Mouse (Mus musculus) stomach, postnatal 0 days (tissue): Measurements from ENCODE around the gene Lyrm4. TPM values are rescaled to one million over a fixed set of nuclear protein-coding genes. Genes with fewer than 3 reads are reported as not detected.

Experiments
- ATAC-seq: fragments of 200-750 bp; cut with Nextera tagmentation; 2 replicates; pipeline ENCODE4 v1.8.0; 2017; ENCODE audit not compliant: low FRiP score, low TSS enrichment
- DNase-seq: peaks from one replicate; pipeline ENCODE4 v3.0.0-alpha.2; 2016; ENCODE audit warnings: low spot score
- H3K27ac ChIP-seq: fragments of 300-500 bp; sonication (generic); replicated peaks from 2 replicates; pipeline ENCODE4 v1.5.1; 2014; ENCODE audit warnings: mild to moderate bottlenecking, control low read depth
- H3K27me3 ChIP-seq: fragments of 300-500 bp; sonication (generic); 2 replicates; pipeline ENCODE4 v1.6.1; 2014; ENCODE audit warnings: low read length; ENCODE audit not compliant: control insufficient read depth, insufficient read depth
- H3K36me3 ChIP-seq: fragments of 300-500 bp; sonication (generic); 2 replicates; pipeline ENCODE4 v1.6.1; 2014; ENCODE audit warnings: low read length, mixed read lengths; ENCODE audit not compliant: control insufficient read depth, insufficient read depth
- H3K4me1 ChIP-seq: fragments of 300-500 bp; sonication (generic); replicated peaks from 2 replicates; pipeline ENCODE4 v1.6.1; 2014; ENCODE audit warnings: antibody characterized with exemption; ENCODE audit not compliant: control insufficient read depth, insufficient read depth
- H3K4me2 ChIP-seq: fragments of 300-500 bp; sonication (generic); replicated peaks from 2 replicates; pipeline ENCODE4 v1.6.1; 2014; ENCODE audit warnings: low read depth, mild to moderate bottlenecking, control low read depth, moderate library complexity
- H3K4me3 ChIP-seq: fragments of 300-500 bp; sonication (generic); 2 replicates; pipeline ENCODE4 v1.5.1; 2014; ENCODE audit warnings: low read depth, low read length, control low read depth
- H3K9ac ChIP-seq: fragments of 300-500 bp; sonication (generic); 2 replicates; pipeline ENCODE4 v1.6.1; 2014; ENCODE audit warnings: mild to moderate bottlenecking, low read length, control low read depth, mixed read lengths
- H3K9me3 ChIP-seq: fragments of 300-500 bp; sonication (generic); 2 replicates; pipeline ENCODE4 v1.6.1; 2016; ENCODE audit warnings: low read length; ENCODE audit not compliant: control insufficient read depth
- CTCF ChIP-seq: IDR thresholded peaks from 2 replicates; pipeline ENCODE4 v1.5.1; 2016; ENCODE audit warnings: antibody characterized with exemption, low read depth, mild to moderate bottlenecking, moderate library complexity
- EP300 ChIP-seq: optimal IDR thresholded peaks from 2 replicates; pipeline ENCODE3; 2016; ENCODE audit warnings: antibody characterized with exemption
- WGBS: fragments of 180-500 bp; shearing (Covaris S2); extraction: QIAGEN DNeasy Blood & Tissue Kit; methylation state at CpG from one replicate; pipeline ENCODE4 v1.1.7; 2014; 5-methylcytosine and 5-hydroxymethylcytosine counted together
- polyA plus RNA-seq: library from polyadenylated mRNA; unstranded; fragments of >200 nt; fragmentation: Nextera tagmentation; extraction: Ambion mirVana; gene quantifications from 2 replicates; pipeline ENCODE4 v1.2.1, GENCODE M21; 2015

The Lyrm4 gene
- polyA plus RNA-seq, 1 experiment from 2014 or later, result 20.7 TPM

DNA sequence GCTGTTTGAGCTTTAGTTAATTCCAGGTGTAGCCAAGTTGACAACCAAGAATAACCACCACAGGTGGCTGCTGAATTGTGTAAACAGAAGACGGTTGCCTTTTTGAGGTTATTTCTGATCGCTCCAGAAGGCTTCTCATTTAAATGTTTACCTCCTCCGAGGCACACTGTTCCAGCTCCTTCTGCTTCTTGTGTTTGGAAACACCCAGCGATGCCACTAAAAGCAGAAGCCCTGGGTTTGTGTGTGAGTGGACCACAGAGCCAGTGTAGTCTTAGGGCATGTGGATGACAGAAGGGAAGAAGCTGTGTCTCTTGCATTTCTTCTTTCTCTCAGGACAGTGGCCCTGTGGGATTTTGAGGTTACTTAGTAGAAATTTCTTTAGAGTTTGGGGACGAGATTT is 32.9 kb upstream of the Lyrm4 start:
- Histone ChIP-seq H3K4me2 (no peak overlapping the region), H3K36me3 (no peaks in the 10 kb centered on the region), H3K9ac (no peak overlapping the region), H3K27me3 (no peaks in the 10 kb centered on the region), H3K9me3 (no peaks in the 10 kb centered on the region), H3K4me1 (no peaks in the 10 kb centered on the region; the same call in 1 of the 2 replicates), H3K27ac (no peak overlapping the region), H3K4me3 (no peak overlapping the region)
- WGBS, result 36% methylated on average over 5 of the region's 5 CpGs
- TF ChIP-seq CTCF (no peak), EP300 (no peak)
- DNase-seq (no peak), ATAC-seq (no peak)

GRCm38 (mm10) chr13:36149175-36149939 is 32.0 kb upstream of the Lyrm4 start:
- Histone ChIP-seq H3K27me3 (no peaks in the 10 kb centered on the region), H3K36me3 (no peaks in the 10 kb centered on the region), H3K9ac (no peak overlapping the region), H3K4me1 (no peaks in the 10 kb centered on the region; the same call in 1 of the 2 replicates), H3K9me3 (no peaks in the 10 kb centered on the region), H3K4me2 (no peak overlapping the region), H3K4me3 (no peak overlapping the region), H3K27ac (0 out of 2 replicates have a peak overlapping the region, but pooled peaks have one; percentile 30)
- DNase-seq (peak; percentile 31), ATAC-seq (peak; percentile 80; the same call in 1 of the 2 replicates)
- TF ChIP-seq EP300 (no peak), CTCF (no peak)
- WGBS, result 34% methylated on average over 6 of the region's 6 CpGs

- Histone ChIP-seq H3K4me1 (no peaks in the 10 kb centered on the region; the same call in 1 of the 2 replicates), H3K9ac (no peak overlapping the region), H3K4me3 (no peak overlapping the region), H3K4me2 (no peak overlapping the region), H3K36me3 (no peaks in the 10 kb centered on the region), H3K27me3 (no peaks in the 10 kb centered on the region), H3K27ac (no peak overlapping the region), H3K9me3 (no peaks in the 10 kb centered on the region)
- no peak for ATAC-seq
- DNase-seq, result no peak
- 69% methylated on average over 1 of the region's 1 CpGs for WGBS
- no peak for TF ChIP-seq CTCF
These were observed 28.3 kb upstream of the Lyrm4 start for GRCm38 (mm10) chr13:36145601-36146000.

DNA sequence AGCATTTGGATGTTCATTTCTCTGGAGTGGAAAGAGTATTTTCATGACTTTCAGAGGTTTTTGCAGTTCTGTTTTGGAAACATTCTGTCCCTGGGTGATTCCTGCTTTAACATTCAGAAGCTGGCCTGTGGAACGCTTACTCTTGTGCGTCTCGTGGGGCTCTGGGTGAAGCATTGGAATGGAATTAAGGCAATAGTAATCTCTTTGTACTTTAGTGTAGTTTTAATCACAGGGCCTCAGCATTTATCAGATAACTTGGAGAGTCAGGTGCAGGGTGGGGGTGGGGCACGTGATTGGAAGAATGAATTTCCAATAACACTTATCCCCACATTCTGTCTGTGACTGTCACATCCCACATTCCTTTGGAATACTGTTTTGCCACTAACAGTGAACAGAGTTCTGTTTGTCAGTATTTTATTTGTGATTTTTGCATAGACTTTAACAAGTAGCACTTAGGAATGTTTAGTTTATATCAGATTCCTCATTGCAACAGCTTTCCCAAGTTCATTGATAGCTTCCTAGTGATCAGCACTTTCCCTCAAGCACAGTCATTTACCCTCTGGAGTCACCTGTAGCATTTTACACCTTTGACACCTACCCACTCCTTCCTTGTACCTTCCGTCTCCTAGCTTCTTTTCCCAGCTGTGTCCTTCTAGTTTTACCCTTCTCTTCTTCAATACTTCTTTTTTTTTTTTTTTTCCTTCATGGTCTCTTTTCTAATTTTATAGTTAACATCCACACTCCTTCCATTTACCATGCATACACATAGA is 23.1 kb upstream of the Lyrm4 start:
- Histone ChIP-seq H3K36me3 (no peaks in the 10 kb centered on the region), H3K9ac (no peak overlapping the region), H3K27ac (no peak overlapping the region), H3K4me3 (no peak overlapping the region), H3K9me3 (no peaks in the 10 kb centered on the region), H3K27me3 (no peaks in the 10 kb centered on the region), H3K4me2 (0 out of 2 replicates have a peak overlapping the region, but pooled peaks have one; percentile 2), H3K4me1 (0 out of 2 replicates have a peak, but pooled peaks cover 3% of the 10 kb centered on the region)
- TF ChIP-seq CTCF, result no peak
- ATAC-seq, result no peak
- DNase-seq, result no peak
- WGBS, result 48% methylated on average over 5 of the region's 5 CpGs

DNA sequence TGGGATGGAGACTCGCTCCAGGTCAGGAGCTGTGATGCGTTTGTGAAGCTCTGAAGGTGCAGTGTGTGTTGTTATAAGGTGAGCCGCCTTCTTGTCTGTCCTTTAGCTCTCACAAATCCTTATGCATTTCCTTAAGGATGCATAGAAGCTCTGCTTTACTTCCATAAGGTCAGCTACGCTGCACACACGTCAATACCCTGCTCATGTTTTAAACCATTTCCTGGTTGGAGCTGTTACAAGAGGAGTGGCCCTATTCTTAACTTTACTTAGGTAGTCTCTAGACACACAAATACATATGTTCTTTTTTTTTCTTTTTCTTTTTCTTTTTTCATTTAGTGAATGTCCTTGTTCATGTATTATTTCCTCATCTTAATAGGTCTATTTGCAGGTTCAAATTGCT is 22.4 kb upstream of the Lyrm4 start:
- H3K9ac ChIP-seq, result no peak overlapping the region
- H3K4me2 ChIP-seq, result no peak overlapping the region
- H3K4me3 ChIP-seq, result no peak overlapping the region
- H3K27ac ChIP-seq, result peak overlapping the region; percentile 30
- no peak for TF ChIP-seq EP300
- no peak for TF ChIP-seq CTCF
- H3K27me3 ChIP-seq, result no peaks in the 10 kb centered on the region
- 52% methylated on average over 5 of the region's 5 CpGs for WGBS
- 0 out of 2 replicates have a peak, but pooled peaks cover 3% of the 10 kb centered on the region for H3K4me1 ChIP-seq
- ATAC-seq (peak; percentile 86), DNase-seq (peak; percentile 34)
- no peaks in the 10 kb centered on the region for H3K9me3 ChIP-seq
- no peaks in the 10 kb centered on the region for H3K36me3 ChIP-seq
